Mouse (Mus musculus) small intestine, adult 2 months (tissue): ENCODE results near the gene Trappc3. TPM values are rescaled to one million over a fixed set of nuclear protein-coding genes. Genes with fewer than 3 reads are reported as not detected.

Experiments used
- H3K27ac ChIP-seq: fragments of 200-500 bp; 2 replicates; pipeline ENCODE4 v1.5.1; 2012; ENCODE audit warnings: low read depth, low read length, control low read depth, inconsistent platforms; ENCODE audit not compliant: insufficient read depth
- H3K27me3 ChIP-seq: fragments of 200-500 bp; 2 replicates; pipeline ENCODE4 v1.6.1; 2012; ENCODE audit warnings: mild to moderate bottlenecking, moderate library complexity, low read length, inconsistent platforms; ENCODE audit not compliant: control insufficient read depth, insufficient read depth
- H3K36me3 ChIP-seq: fragments of 200-500 bp; 2 replicates; pipeline ENCODE4 v1.6.1; 2012; ENCODE audit warnings: mild to moderate bottlenecking, low read length, control low read depth, inconsistent platforms; ENCODE audit not compliant: control insufficient read depth, insufficient read depth
- H3K4me1 ChIP-seq: fragments of 200-500 bp; 2 replicates; pipeline ENCODE4 v1.6.1; 2012; ENCODE audit warnings: low read length, inconsistent platforms, mixed read lengths; ENCODE audit not compliant: control insufficient read depth, insufficient read depth, insufficient read length
- H3K4me3 ChIP-seq: fragments of 200-500 bp; 2 replicates; pipeline ENCODE4 v1.5.1; 2012; ENCODE audit warnings: low read depth, mild to moderate bottlenecking, control low read depth, inconsistent platforms, low read length, moderate library complexity
- CTCF ChIP-seq: fragments of 200-500 bp; IDR thresholded peaks from 2 replicates; pipeline ENCODE4 v1.5.1; 2012; ENCODE audit warnings: low read depth, mild to moderate bottlenecking, control low read depth, inconsistent platforms, low read length, moderate library complexity, mixed read lengths; ENCODE audit not compliant: insufficient replicate concordance, insufficient read length; ENCODE audit errors: extremely low read depth
- POLR2A ChIP-seq: fragments of 200-500 bp; IDR thresholded peaks from 2 replicates; pipeline ENCODE4 v1.6.1; 2012; ENCODE audit warnings: low read depth, mild to moderate bottlenecking, control low read depth, inconsistent platforms, low read length, moderate library complexity
- WGBS: fragments of 180-500 bp; shearing (Covaris S2); methylation state at CpG from one replicate; pipeline ENCODE4 v1.1.7; 2018; 5-methylcytosine and 5-hydroxymethylcytosine counted together
- polyA plus RNA-seq: library from polyadenylated mRNA; depleted of rRNA; stranded (reverse); fragments of >200 nt; gene quantifications from 2 replicates; pipeline ENCODE4 v1.2.3, GENCODE M21; 2012

The Trappc3 gene
- polyA plus RNA-seq, 1 experiment = 21.4 TPM

- Histone ChIP-seq H3K4me1 (peaks cover 3% of the 10 kb centered on the region; the same call in 1 of the 2 replicates), H3K27ac (no peak overlapping the region), H3K4me3 (no peak overlapping the region), H3K27me3 (peaks cover 33% of the 10 kb centered on the region), H3K36me3 (no peaks in the 10 kb centered on the region)
- TF ChIP-seq POLR2A = no peak
- 71% methylated on average over 8 of the region's 8 CpGs for WGBS
Measured at GRCm38 (mm10) chr4:126283582-126283981, 21.5 kb downstream of the Trappc3 start.

- peak within 1 kb of the TSS; percentile 49 for H3K4me3 ChIP-seq
- TF ChIP-seq CTCF (no peak), POLR2A (no peak)
- H3K27ac ChIP-seq = no peak within 1 kb of the TSS
- H3K27me3 ChIP-seq = peaks cover 33% of the 10 kb centered on the region
- peaks cover 3% of the 10 kb centered on the region; the same call in 1 of the 2 replicates for H3K4me1 ChIP-seq
- no peaks in the 10 kb centered on the region for H3K36me3 ChIP-seq
- 2% methylated on average over 42 of the region's 42 CpGs for WGBS
Measured at GRCm38 (mm10) chr4:126286492-126286891, 24.4 kb downstream of the Trappc3 start, which contains the start of gene Col8a2. TSS of gene Col8a2 (plus strand) at chr4:126286793.

GRCm38 (mm10) chr4:126287302-126287995 is 25.3 kb downstream of the Trappc3 start:
- no peak overlapping the region for H3K4me3 ChIP-seq
- no peak overlapping the region for H3K27ac ChIP-seq
- 34% methylated on average over 11 of the region's 11 CpGs for whole genome bisulfite sequencing
- H3K27me3 ChIP-seq = peaks cover 33% of the 10 kb centered on the region
- no peaks in the 10 kb centered on the region for H3K36me3 ChIP-seq
- no peak for TF ChIP-seq POLR2A
- TF ChIP-seq CTCF = no peak
- H3K4me1 ChIP-seq = peaks cover 3% of the 10 kb centered on the region; the same call in 1 of the 2 replicates

GRCm38 (mm10) chr4:126288085-126288666 is 26.1 kb downstream of the Trappc3 start:
- WGBS = 45% methylated on average over 17 of the region's 17 CpGs
- TF ChIP-seq CTCF (no peak), POLR2A (no peak)
- peaks cover 33% of the 10 kb centered on the region for H3K27me3 ChIP-seq
- no peaks in the 10 kb centered on the region for H3K36me3 ChIP-seq
- H3K4me1 ChIP-seq = peaks cover 3% of the 10 kb centered on the region; the same call in 1 of the 2 replicates
- H3K4me3 ChIP-seq = no peak overlapping the region
- no peak overlapping the region for H3K27ac ChIP-seq

GRCm38 (mm10) chr4:126290314-126290713 is 28.2 kb downstream of the Trappc3 start:
- peaks cover 26% of the 10 kb centered on the region for H3K27me3 ChIP-seq
- peaks cover 3% of the 10 kb centered on the region; the same call in 1 of the 2 replicates for H3K4me1 ChIP-seq
- no peak overlapping the region for H3K27ac ChIP-seq
- H3K4me3 ChIP-seq = no peak overlapping the region
- TF ChIP-seq CTCF (no peak), POLR2A (no peak)
- H3K36me3 ChIP-seq = no peaks in the 10 kb centered on the region
- WGBS = 80% methylated on average over 8 of the region's 8 CpGs

GRCm38 (mm10) chr4:126291196-126291595 is 29.1 kb downstream of the Trappc3 start:
- Histone ChIP-seq H3K4me1 (peaks cover 3% of the 10 kb centered on the region; the same call in 1 of the 2 replicates), H3K27ac (no peak overlapping the region), H3K4me3 (no peak overlapping the region), H3K36me3 (no peaks in the 10 kb centered on the region), H3K27me3 (peaks cover 23% of the 10 kb centered on the region)
- 25% methylated on average over 13 of the region's 13 CpGs for WGBS
- TF ChIP-seq CTCF = no peak

- Histone ChIP-seq H3K36me3 (no peaks in the 10 kb centered on the region), H3K27me3 (peaks cover 1% of the 10 kb centered on the region)
- WGBS = 65% methylated on average over 6 of the region's 6 CpGs
Measured at GRCm38 (mm10) chr4:126295152-126295551, 33.0 kb downstream of the Trappc3 start.

More at GRCm38 (mm10) chr4:126295152-126295551, 33.0 kb downstream of the Trappc3 start:
- H3K4me3 ChIP-seq = no peak overlapping the region
- TF ChIP-seq CTCF (no peak), POLR2A (no peak)
- H3K4me1 ChIP-seq = peaks cover 5% of the 10 kb centered on the region
- no peak overlapping the region for H3K27ac ChIP-seq
